Mouse (Mus musculus) kidney, embryonic 16.5 days (tissue): ENCODE data around the gene Zfp784. TPM values are rescaled to one million over a fixed set of nuclear protein-coding genes. Genes with fewer than 3 reads are reported as not detected.

Experiments
- ATAC-seq: fragments of 200-750 bp; cut with Nextera tagmentation; 2 replicates; pipeline ENCODE4 v1.8.0; 2017; ENCODE audit warnings: moderate TSS enrichment; ENCODE audit not compliant: low FRiP score, low TSS enrichment
- H3K27ac ChIP-seq: fragments of 300-500 bp; sonication (generic); 2 replicates; pipeline ENCODE4 v1.5.1; 2014; ENCODE audit warnings: low read length
- H3K27me3 ChIP-seq: fragments of 300-500 bp; sonication (generic); 2 replicates; pipeline ENCODE4 v1.6.1; 2014; ENCODE audit warnings: low read length, control low read depth, mixed read lengths; ENCODE audit not compliant: insufficient read depth
- H3K36me3 ChIP-seq: fragments of 300-500 bp; sonication (generic); 2 replicates; pipeline ENCODE4 v1.6.1; 2014; ENCODE audit warnings: low read length, control low read depth, mixed read lengths; ENCODE audit not compliant: insufficient read depth
- H3K4me1 ChIP-seq: fragments of 300-500 bp; sonication (generic); 2 replicates; pipeline ENCODE4 v1.6.1; 2014; ENCODE audit warnings: low read length, control low read depth, mixed read lengths; ENCODE audit not compliant: insufficient read depth
- H3K4me2 ChIP-seq: fragments of 300-500 bp; sonication (generic); replicated peaks from 2 replicates; pipeline ENCODE4 v1.6.1; 2014; ENCODE audit warnings: low read depth, low read length
- H3K4me3 ChIP-seq: fragments of 300-500 bp; sonication (generic); 2 replicates; pipeline ENCODE4 v1.5.1; 2014; ENCODE audit warnings: mild to moderate bottlenecking, low read length
- H3K9ac ChIP-seq: fragments of 300-500 bp; sonication (generic); replicated peaks from 2 replicates; pipeline ENCODE4 v1.6.1; 2014; ENCODE audit warnings: low read length
- H3K9me3 ChIP-seq: fragments of 300-500 bp; sonication (generic); 2 replicates; pipeline ENCODE4 v1.6.1; 2016; ENCODE audit warnings: low read length, control low read depth
- WGBS: fragments of 180-500 bp; shearing (Covaris S2); extraction: QIAGEN DNeasy Blood & Tissue Kit; methylation state at CpG from one replicate; pipeline ENCODE4 v1.1.7; 2014; 5-methylcytosine and 5-hydroxymethylcytosine counted together
- polyA plus RNA-seq: library from polyadenylated mRNA; unstranded; fragments of >200 nt; fragmentation: Nextera tagmentation; extraction: Ambion mirVana; gene quantifications from 2 replicates; pipeline ENCODE4 v1.2.1, GENCODE M21; 2015

Zfp784 gene
- 8.1 and 8.2 TPM in 2 replicates for polyA plus RNA-seq

GRCm38 (mm10) chr7:5038109-5038732 is at the start of gene Zfp784:
Zfp784 (minus strand) TSS chr7:5038446.
- WGBS, result under 1% methylated on average over 48 of the region's 48 CpGs
- H3K9me3 ChIP-seq, result peaks cover 6% of the 10 kb centered on the region; the same call in 1 of the 2 replicates
- H3K36me3 ChIP-seq, result peaks cover 35% of the 10 kb centered on the region
- ATAC-seq, result peak; percentile 97
- H3K9ac ChIP-seq, result peak within 1 kb of the TSS; percentile 95
- no peaks in the 10 kb centered on the region for H3K27me3 ChIP-seq
- H3K27ac ChIP-seq, result peak within 1 kb of the TSS; percentile 99
- H3K4me3 ChIP-seq, result peak within 1 kb of the TSS; percentile 81
- H3K4me2 ChIP-seq, result peak within 1 kb of the TSS; percentile 48
- peaks cover 16% of the 10 kb centered on the region; the same call in 1 of the 2 replicates for H3K4me1 ChIP-seq

- no peak overlapping the region for H3K4me2 ChIP-seq
- no peaks in the 10 kb centered on the region for H3K9me3 ChIP-seq
- 0 out of 2 replicates have a peak, but pooled peaks cover 4% of the 10 kb centered on the region for H3K4me1 ChIP-seq
- no peak overlapping the region for H3K4me3 ChIP-seq
- H3K36me3 ChIP-seq, result peaks cover 52% of the 10 kb centered on the region
- H3K27me3 ChIP-seq, result no peaks in the 10 kb centered on the region
- ATAC-seq, result no peak
- 75% methylated on average over 4 of the region's 4 CpGs for WGBS
- no peak overlapping the region for H3K27ac ChIP-seq
- no peak overlapping the region for H3K9ac ChIP-seq
Observed at GRCm38 (mm10) chr7:5087886-5088285, 49.6 kb upstream of the Zfp784 start.

- Histone ChIP-seq H3K9me3 (no peaks in the 10 kb centered on the region), H3K4me3 (no peak overlapping the region), H3K27ac (no peak overlapping the region), H3K4me2 (no peak overlapping the region), H3K9ac (0 out of 2 replicates have a peak overlapping the region, but pooled peaks have one; percentile 23), H3K36me3 (peaks cover 43% of the 10 kb centered on the region), H3K27me3 (no peaks in the 10 kb centered on the region), H3K4me1 (0 out of 2 replicates have a peak, but pooled peaks cover 4% of the 10 kb centered on the region)
- WGBS, result 35% methylated on average over 5 of the region's 5 CpGs
- no peak for ATAC-seq
Observed at GRCm38 (mm10) chr7:5086921-5087440, 48.7 kb upstream of the Zfp784 start.

GRCm38 (mm10) chr7:5085512-5085911 is 47.3 kb upstream of the Zfp784 start:
- H3K27me3 ChIP-seq, result no peaks in the 10 kb centered on the region
- no peak overlapping the region for H3K4me3 ChIP-seq
- no peak overlapping the region for H3K4me2 ChIP-seq
- peaks cover 35% of the 10 kb centered on the region for H3K36me3 ChIP-seq
- H3K4me1 ChIP-seq, result peaks cover 13% of the 10 kb centered on the region
- no peak overlapping the region for H3K9ac ChIP-seq
- ATAC-seq, result no peak
- H3K27ac ChIP-seq, result no peak overlapping the region
- 88% methylated on average over 1 of the region's 1 CpGs for WGBS
- H3K9me3 ChIP-seq, result no peaks in the 10 kb centered on the region

- Histone ChIP-seq H3K9ac (no peak overlapping the region), H3K4me3 (no peak overlapping the region), H3K9me3 (no peaks in the 10 kb centered on the region), H3K36me3 (peaks cover 29% of the 10 kb centered on the region), H3K4me1 (peaks cover 13% of the 10 kb centered on the region), H3K27me3 (no peaks in the 10 kb centered on the region), H3K27ac (no peak overlapping the region), H3K4me2 (no peak overlapping the region)
- ATAC-seq, result no peak
- 88% methylated on average over 18 of the region's 18 CpGs for WGBS
Observed at GRCm38 (mm10) chr7:5083325-5084105, 45.3 kb upstream of the Zfp784 start.

- no peak overlapping the region for H3K4me2 ChIP-seq
Observed at GRCm38 (mm10) chr7:5081939-5082338, 43.7 kb upstream of the Zfp784 start.

GRCm38 (mm10) chr7:5081241-5081640 is 43.0 kb upstream of the Zfp784 start:
- ATAC-seq, result no peak
- Histone ChIP-seq H3K36me3 (peaks cover 50% of the 10 kb centered on the region), H3K27me3 (no peaks in the 10 kb centered on the region), H3K27ac (no peak overlapping the region), H3K9me3 (no peaks in the 10 kb centered on the region), H3K4me3 (peak overlapping the region; percentile 84), H3K9ac (peak overlapping the region; percentile 40; the same call in 1 of the 2 replicates), H3K4me1 (peaks cover 9% of the 10 kb centered on the region), H3K4me2 (peak overlapping the region; percentile 87)
- 69% methylated on average over 6 of the region's 6 CpGs for WGBS

More at GRCm38 (mm10) chr7:5081939-5082338, 43.7 kb upstream of the Zfp784 start:
- peaks cover 10% of the 10 kb centered on the region for H3K4me1 ChIP-seq
- no peak overlapping the region for H3K9ac ChIP-seq
- H3K27ac ChIP-seq, result no peak overlapping the region
- H3K36me3 ChIP-seq, result peaks cover 43% of the 10 kb centered on the region
- ATAC-seq, result no peak
- 96% methylated on average over 2 of the region's 2 CpGs for WGBS
- no peaks in the 10 kb centered on the region for H3K9me3 ChIP-seq
- no peaks in the 10 kb centered on the region for H3K27me3 ChIP-seq
- H3K4me3 ChIP-seq, result no peak overlapping the region

- ATAC-seq, result no peak
- Histone ChIP-seq H3K36me3 (peaks cover 49% of the 10 kb centered on the region), H3K9ac (peak overlapping the region; percentile 98), H3K9me3 (no peaks in the 10 kb centered on the region), H3K27me3 (no peaks in the 10 kb centered on the region), H3K4me1 (peaks cover 9% of the 10 kb centered on the region), H3K4me3 (peak overlapping the region; percentile 84), H3K4me2 (peak overlapping the region; percentile 87), H3K27ac (peak overlapping the region; percentile 95)
- 13% methylated on average over 6 of the region's 6 CpGs for WGBS
Observed at GRCm38 (mm10) chr7:5080815-5081214, 42.6 kb upstream of the Zfp784 start.

GRCm38 (mm10) chr7:5080010-5080751 is 41.9 kb upstream of the Zfp784 start, which contains the start of gene Epn1:
Epn1 (plus strand) TSS chr7:5080235.
- peaks cover 9% of the 10 kb centered on the region for H3K4me1 ChIP-seq
- H3K27me3 ChIP-seq, result no peaks in the 10 kb centered on the region
- H3K27ac ChIP-seq, result peak within 1 kb of the TSS; percentile 95
- H3K9ac ChIP-seq, result peak within 1 kb of the TSS; percentile 98
- peak; percentile 97 for ATAC-seq
- no peaks in the 10 kb centered on the region for H3K9me3 ChIP-seq
- peak within 1 kb of the TSS; percentile 87 for H3K4me2 ChIP-seq
- peak within 1 kb of the TSS; percentile 84 for H3K4me3 ChIP-seq
- H3K36me3 ChIP-seq, result peaks cover 45% of the 10 kb centered on the region
- WGBS, result 0% methylated on average over 79 of the region's 81 CpGs
